Mouse (Mus musculus) layer of hippocampus, adult 9-11 months (tissue): ENCODE data around the gene Cyb5b.
A peak's percentile ranks its signal among the peaks of the same experiment; 100 is the strongest.
"Not testable (repeated sequence)": the region's sequence is repeated elsewhere in the genome, so short reads cannot be mapped to it uniquely, and the experiment has no call there.

Source experiments
- DNase-seq: peaks from one replicate; pipeline ENCODE4 v3.0.0; 2022

Cyb5b gene

DNA sequence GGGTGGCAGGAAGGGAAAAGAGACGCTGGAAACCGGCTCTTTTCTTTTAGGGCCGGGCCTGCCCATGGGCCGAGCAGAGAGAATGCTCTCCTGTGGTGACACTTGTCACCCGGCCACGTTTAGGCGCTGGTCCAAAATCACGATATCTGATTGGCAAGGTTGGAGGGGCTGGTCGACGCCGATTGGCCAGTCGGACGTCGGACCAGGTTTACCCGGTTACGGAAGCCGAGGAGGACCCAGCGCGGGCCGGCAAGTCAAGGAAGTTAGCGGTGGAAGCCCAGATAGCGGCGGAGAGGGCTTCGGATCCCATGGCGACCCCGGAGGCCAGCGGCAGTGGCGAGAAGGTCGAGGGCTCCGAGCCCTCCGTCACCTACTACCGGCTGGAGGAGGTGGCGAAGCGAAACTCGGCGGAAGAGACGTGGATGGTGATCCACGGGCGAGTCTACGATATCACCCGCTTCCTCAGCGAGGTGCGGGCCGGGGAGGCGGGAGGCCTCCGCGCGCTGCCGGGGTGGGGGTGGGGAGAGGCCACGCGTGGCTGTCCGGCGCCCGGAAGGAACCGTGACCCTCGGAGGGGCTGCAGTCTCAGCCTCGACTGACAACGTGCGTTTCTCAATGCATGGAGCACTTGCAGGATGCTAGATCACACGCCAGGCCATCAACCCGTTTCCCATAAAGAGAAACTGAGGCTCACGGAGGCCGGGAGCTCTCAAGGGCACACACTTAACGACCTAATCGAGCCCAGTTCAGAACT, at the start of gene Cyb5b:
Cyb5b (plus strand) TSS at position 237 of the 754 bp plus-strand sequence.
- peak; percentile 92 for DNase-seq

DNA sequence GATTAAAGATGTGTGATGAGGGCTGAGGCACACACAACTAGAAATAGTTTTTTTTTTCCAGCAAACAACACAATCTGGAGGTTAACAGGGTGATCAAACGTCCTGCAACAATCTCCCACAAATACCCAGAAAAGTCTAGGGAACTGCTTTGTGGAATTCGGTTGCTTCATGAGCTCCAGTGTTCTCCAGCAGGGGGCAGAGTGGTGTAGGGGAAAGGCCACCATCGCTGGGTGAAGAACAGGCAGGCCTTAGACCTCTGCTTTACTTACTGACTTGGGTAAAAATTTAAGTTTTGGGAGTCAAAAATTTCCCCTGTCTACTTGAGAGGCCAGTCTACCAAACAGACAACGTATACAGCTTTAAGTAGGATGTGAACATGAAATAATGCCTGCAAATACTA, 45.9 kb upstream of the Cyb5b start:
- no peak for DNase-seq

DNA sequence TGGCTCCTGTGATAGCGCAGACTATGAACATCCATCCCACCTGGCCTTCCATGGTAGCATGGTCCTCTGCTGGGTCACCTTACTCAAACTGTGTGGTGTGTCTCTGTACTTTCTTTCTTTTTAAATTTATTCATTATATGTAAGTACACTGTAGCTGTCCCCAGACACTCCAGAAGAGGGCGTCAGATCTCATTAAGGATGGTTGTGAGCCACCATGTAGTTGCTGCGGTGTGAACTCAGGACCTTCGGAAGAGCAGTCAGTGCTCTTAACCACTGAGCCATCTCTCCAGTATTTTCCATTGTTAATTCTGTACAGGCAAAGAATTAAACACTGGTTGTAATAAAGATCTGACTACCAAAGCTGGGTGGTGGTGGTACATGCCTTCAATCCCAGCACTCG, 42.4 kb upstream of the Cyb5b start:
- not testable (repeated sequence) for DNase-seq

DNA sequence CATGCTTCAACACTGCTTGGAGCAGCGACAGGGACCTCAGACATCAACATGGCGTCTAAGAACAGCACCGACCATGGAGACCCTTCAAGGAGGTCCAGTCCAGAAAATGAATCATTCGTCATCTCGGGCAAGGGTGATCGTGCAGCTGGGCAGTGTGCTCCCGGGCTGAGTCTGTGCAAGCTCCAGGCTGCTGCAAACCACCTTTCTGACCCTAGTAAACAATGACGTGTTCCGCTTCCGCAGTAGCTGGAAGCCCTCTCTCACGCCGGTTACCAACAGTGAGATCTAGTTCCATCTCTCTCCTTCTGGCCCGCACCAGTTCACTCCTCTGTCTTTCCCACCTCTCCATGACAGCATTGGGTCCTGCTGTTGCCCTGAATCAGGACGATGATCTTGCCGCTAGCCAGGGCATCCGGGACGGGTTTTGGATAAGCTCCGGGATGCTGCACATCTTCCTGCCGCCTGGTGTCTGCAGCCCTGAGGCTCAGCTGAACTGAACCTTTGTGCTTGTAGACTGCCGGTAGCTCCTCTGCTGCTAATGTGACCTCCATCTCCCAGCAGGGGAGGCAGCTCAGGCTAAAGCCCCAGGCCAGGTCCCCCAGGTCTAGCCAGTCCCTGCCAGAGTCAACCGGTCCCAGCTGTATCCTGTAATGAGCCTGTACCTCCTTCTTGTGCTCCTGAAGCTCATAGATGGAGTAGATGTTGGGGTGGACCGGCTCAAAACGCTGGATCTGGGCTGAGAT, 41.3 kb upstream of the Cyb5b start:
- DNase-seq: no peak

DNA sequence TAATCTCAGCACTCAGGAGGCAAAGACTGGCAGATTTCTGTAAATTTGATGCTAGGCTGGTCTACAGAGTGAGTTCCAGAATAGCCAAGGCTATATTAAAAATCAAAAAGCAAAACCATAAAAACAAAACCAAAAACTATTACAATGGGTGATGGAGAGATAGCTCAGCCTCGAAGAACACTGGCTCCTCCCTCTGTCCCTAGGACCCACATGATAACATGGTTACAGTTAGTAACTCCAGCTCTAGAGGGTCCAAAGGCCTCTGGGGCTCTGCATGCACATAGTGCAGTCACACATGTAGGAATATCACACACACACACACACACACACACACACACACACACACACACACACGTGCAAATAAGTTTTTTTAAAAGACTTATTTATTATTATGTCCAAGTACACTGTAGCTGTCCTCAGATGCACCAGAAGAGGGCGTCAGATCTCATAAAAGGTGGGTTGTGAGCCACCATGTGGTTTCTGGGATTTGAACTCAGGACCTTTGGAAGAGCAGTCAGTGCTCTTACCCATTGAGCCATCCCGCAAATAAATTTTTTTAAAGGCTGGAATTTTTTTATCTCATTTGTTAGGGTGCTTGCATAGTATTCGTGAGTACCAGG, 40.5 kb upstream of the Cyb5b start:
- no peak for DNase-seq

DNA sequence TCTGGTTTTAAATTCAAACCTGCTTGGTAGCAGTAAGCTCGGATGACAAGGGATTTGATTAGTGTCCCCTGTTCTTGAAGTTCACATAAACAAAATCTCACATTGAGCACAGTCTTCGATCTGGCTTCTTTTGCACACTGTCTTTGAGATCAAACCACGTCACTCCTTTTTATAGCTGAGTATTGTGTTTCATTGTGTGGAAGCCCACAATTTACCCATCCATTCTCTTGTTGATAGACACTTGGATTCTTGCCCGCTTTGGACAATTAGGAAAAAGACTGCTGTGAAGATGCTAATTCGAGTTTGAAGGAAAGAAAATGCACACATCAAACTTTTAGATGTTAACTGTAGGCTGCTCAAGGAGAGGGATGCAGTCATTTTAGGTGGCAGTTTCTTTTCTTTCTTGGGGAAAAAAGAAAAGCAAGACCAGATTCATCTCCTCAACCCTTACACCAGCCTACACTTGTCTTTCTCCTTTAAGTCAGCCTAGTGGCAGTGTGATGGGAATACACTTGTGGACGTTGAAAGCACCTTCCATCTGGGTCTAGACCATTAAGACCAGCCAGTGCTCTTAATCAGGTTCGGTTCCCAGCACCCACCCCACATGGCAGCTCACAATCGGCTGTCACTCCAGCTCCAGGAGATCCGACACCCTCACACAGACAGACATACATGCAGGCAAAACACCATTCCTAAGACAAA, 39.7 kb upstream of the Cyb5b start:
- no peak for DNase-seq

DNA sequence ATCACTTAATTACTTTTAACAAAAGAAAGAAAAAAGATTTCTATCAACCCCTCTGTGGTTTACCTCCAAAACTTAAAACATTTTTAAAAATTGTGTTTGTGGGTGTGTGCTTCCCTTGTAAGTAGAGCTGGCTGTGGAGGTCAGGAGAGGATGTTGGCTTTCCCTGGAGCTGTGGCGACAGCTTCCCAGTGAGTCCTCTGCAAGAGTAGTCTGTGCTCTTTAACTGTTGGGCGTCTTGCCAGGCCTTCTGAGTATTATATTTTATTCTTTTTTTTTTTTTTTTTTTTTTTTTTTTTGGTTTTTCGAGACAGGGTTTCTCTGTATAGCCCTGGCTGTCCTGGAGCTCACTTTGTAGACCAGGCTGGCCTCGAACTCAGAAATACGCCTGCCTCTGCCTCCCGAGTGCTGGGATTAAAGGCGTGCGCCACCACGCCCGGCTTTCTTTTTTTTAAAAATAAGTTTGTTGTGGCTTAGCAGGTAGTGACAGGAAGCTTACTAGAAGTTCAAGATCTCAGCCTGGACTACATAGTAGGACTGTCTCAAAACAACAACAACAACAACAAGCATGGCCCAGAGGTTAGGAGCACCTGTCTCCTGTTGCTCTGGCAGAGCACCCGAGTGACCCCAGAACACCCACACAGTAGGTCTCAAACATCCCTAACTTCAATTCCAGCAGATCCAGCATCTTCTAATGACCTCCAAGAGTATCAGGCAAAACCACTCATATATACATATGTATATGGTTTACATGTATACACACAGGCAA, 38.9 kb upstream of the Cyb5b start:
- DNase-seq: no peak

DNA sequence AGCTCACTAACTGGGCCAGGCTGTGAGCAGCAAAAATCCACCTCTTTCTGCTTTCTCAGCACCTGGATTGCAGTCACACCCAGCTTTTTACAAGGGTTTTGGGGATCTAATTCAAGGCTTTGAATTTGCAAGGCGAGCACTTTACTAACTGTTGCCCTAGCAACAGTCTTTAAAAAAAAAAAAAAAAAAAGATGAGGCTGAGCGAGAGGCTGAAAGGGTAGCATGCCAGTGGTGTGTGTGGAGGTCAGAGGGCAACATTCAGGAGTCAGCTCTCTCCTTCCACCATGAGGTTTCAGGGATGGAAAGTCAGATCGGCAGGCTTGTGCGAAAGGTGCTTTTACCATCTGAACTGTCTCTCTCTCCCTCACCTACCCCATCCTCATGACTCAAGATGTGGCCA, 37.2 kb upstream of the Cyb5b start:
- DNase-seq: no peak

DNA sequence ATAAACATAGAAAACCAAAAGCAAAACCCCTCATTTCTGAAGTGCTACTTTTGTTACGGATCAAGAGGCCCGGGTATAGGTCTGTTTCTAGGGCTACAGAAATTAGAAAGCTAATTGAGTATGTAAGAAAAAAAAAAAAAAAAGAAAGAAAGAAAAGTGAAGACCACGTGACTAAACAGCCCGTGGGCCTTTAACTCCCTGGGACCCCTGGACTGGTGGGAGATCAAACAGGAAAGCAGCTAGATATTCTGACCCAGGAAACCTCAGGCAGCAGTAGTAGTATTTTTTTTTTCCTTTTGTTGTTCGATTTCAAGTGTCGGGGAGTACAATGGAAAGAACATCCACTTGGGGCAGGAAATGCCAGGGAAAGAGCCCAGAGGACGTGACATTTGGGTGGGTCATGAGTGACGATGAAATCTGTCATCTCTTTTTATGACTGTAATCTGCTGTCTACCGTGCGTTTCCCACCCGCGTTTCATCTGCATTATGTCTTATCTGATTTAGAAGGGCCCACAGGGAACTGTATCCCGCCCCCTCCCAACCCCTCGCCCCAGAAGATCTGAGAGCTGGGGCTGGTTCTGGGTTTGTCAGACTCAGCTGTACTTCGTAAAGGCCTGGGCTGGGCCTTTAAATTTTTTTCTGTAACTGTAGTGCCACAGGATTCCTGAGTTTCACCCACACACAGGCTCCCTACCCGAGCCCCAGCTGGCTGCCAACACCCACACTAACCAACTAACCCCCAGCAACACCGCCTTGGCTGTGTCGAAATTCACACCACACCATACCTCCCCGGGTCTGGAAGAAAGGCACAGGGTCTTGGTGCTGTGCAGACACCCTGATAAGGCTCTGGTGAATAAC, 36.1 kb upstream of the Cyb5b start:
- peak; percentile 60 for DNase-seq

DNA sequence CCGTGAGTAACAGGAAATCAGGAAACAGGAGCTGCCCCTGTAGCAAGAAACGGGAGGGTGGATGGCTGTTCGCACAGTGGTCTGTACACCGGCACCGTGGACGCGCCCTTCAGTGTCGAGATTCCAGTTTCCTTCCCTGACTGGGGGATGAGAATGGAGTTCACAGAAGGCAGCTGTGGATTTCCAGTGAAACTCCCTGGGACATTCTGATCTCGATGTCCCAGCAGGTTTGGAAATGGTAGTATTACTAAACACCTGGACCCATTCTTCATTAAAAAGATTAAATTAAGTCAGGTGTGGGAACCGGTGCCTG, 35.5 kb upstream of the Cyb5b start:
- DNase-seq: no peak

DNA sequence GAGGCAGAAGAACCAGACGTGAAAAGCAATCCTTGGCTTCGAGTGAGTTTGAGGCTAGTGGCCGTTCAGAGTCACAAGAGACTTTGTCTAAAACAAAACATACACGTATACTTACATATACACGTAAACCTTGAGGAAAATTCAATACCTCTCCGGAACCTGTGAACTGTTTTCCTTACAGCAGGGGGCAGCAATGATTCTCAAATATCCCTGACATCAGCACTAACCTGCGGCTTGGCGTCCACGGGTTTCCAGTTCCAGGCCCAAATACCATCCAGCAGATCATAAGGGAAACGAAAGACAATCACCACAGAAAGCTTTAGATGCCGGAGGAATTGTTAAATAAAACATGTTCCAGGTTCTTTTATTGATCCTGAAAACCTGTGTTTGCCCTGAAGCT, 34.4 kb upstream of the Cyb5b start:
- DNase-seq: peak; percentile 74

DNA sequence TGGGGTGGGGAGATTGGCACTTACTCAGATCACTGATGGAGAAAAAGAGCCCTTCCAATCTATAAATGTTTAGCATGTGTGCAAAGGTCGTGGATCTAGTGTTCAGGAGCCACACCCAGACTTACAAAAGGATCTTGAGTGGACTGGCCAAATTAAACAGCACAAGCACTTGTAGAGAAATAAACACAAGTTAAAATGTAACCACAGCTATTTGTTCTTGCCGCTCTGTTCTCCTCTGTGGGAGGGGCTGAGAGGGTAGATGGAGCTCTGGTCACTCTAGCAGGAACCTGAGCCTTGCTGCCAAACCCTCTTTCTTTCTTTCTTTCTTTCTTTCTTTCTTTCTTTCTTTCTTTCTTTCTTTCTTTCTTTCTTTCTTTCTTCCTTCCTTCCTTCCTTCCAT, 33.4 kb upstream of the Cyb5b start:
- no peak for DNase-seq

DNA sequence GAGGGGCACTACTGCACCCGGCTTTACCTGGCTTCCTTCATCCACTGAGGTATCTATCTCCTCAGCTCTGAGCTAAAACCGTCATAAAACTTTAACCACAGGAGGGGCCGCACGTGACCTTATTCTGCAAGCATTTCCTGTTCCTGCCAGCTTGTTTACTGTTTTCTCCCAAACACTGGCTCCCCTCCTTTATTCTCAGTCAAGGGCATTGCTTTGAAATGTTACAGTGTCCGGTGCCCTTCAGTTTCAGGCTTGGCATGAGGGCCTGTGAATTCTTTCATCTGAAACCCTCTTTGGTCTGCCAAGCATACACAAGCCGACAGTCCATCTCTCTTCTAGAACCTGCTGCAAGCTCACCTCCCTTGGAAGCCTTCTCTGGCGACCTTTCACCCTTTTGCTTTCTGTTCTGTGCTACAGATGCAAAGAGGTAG, 31.6 kb upstream of the Cyb5b start:
- DNase-seq: no peak

DNA sequence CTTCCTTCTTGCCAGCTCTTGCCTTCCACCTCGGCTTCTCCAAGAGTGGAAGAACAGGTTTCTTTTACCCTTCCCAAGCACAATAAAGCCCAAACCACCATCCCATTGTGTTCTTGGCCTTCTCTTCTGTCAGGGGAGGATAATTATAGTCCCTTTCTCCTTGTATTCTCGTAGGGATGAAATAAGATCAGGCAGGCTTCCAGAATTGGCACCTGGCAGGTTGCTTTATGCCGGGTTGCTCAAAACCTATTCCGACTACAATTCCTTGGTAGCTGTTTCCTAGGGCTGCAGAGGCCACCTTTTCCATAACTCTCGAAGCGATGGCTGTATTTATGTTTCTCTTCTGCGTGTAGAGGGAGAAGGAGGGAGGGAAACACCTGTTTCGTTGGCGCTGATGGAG, 31.0 kb upstream of the Cyb5b start:
- DNase-seq: no peak

DNA sequence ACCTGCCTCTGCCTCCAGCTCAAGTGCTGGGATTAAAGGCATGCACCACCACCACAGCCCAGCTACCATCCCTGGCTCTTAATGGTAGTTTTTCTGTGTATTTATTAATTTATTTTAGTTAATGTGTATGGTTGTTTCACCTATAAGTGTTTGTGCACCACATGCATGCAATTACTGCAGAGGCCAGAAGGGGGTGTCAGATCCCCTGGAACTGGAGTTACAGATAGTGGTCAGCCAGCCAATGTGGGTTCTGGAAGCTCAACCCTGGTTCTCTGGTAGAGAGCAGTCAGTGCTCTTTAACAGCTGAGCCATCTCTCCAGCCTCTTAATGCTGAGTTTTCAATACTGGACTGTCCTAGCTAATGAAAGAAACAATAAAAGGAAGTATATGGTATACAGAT, 29.6 kb upstream of the Cyb5b start:
- no peak for DNase-seq

DNA sequence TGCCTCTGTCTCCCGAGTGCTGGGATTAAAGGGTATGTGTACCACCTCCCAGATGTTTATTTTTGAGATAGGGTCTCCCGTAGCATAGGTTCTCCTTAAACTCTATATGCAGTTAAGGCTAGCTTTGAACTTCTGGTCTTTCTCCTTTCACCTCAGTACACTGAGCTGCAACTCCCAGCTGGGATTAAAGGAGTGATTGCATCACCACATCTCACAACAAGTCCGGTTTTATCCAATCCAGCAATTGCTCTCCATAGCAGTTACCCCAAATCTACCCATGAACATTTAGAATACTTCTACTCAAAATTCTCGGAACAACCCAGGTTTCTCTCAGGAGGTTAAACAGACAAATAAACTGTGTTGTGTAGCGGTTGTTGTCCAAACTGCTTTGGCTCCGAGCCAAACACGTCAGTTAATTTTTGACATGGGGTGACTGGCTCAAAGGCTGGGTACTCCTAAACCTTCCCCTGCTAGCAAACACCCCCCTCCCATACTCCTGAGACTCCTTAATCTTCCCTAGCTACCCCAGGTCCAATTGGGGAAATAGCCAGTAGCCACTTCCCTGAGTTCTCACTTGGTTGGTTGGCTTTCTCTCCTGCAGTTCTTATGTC, 28.7 kb upstream of the Cyb5b start:
- no peak for DNase-seq

DNA sequence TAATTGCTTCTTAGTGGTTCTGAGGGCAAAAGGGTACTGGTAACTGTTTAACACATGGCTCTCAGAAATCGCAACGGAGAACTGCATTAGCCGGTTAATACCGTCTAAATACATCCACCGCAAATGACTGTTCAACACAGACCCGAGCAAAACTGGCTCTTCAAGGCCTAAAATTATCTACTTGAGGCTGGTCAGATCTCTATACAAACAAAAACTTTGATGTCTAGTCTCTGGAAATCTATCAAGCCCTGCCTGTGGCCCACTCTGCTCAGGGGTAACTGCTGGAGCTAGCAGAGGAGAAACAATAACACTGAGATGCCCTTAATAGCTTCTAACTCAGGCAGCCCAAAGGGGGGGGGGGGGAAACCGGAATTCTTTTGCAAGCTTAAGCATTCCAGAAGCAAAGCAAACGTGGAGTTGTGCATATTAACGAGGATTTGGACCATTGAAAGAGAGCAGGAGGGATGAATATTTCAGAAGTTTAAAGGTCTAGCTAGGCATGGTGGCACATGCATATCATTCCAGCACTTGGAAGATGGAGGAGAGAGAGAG, 27.3 kb upstream of the Cyb5b start:
- no peak for DNase-seq

DNA sequence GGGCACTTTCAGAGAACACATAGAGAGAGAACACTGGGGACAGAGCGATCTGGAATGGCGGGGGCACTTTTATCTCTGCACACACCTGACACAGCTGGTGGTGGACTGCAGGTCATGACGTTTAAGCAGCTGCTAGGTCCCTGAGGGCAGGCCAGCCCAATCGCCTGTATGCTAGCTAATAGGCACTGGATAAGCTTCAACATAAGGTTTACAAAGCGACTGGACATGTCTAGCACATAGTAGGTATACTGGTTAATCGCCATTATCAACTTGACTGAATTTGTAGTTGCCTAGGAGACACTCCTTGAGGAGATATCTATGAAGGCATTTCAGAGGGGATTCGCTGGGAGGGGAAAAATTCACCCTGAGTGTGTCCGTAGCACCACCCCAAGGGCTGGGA, 26.1 kb upstream of the Cyb5b start:
- no peak for DNase-seq

DNA sequence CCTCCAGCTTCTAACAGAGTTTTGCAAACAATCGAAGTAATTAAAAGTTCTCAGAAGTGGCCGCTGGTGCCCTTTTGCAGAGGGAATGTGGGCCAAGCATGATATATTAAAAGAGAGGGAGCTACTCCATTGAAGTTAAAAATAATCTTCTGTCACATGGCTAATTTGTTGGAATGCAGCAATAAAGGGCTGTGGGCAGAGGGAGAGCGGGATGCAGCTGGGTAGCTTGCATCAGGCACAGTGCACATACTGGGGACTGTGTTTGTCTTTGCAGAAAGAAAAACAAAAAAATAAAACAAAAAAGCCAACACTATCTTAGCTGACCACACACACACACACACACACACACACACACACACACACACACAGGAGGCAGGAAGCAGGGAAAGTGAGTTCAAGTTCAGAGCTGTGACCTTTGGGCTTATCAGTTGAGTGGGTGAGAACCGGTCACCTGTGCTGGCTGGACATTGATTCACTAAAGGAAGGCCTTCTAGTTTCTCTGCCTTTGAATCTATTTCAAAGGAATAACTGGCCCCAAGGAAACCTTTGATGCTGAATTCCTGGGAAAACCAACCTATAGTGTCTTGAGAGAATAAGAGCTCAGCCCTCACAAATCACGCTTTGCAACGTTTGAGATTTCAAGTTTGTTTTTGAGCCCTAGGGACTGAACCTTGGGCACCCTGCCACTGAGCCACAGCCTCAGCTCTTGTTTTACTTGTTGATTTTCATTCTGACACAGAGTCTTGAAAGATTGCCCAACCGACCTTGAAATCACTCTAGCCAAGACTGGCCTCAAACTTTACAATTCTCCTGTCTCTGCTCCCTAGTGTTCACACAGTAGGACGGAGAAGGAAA, 21.0 kb upstream of the Cyb5b start:
- DNase-seq: no peak

DNA sequence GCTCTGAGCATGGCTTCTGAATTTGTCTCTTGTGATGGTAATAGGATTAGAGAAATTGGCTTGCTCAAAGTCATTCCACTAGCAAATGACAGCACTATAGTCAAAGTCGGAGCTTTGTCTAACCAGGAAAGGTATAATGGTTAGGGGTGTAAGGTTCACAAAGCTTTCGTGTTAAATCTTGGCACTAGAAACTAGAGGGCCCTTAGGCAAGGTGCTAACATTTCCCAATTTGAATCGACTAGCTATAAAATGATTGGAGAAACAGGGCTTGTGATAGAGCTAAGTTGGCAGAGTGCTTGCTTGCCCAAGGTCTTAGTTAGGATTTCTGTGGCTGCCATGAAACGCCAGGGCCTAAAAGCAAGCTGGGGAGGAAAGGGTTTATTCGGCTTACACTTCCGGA, 20.4 kb upstream of the Cyb5b start:
- DNase-seq: no peak
